Mouse (Mus musculus) neural tube, embryonic 15.5 days (tissue): ENCODE measurements around the gene Rbfox3. TPM values are rescaled to one million over a fixed set of nuclear protein-coding genes. Genes with fewer than 3 reads are reported as not detected.

ENCODE experiments used
- ATAC-seq: fragments of 200-750 bp; cut with Nextera tagmentation; 2 replicates; pipeline ENCODE4 v1.8.0; 2017; ENCODE audit warnings: mild to moderate bottlenecking, moderate TSS enrichment, moderate library complexity; ENCODE audit not compliant: low FRiP score
- H3K27ac ChIP-seq: fragments of 300-500 bp; sonication (generic); replicated peaks from 2 replicates; pipeline ENCODE4 v1.5.1; 2015; ENCODE audit warnings: mild to moderate bottlenecking, inconsistent platforms
- H3K27me3 ChIP-seq: fragments of 300-500 bp; sonication (generic); replicated peaks from 2 replicates; pipeline ENCODE4 v1.6.1; 2015; ENCODE audit warnings: inconsistent platforms
- H3K36me3 ChIP-seq: fragments of 300-500 bp; sonication (generic); 2 replicates; pipeline ENCODE4 v1.6.1; 2015; ENCODE audit warnings: inconsistent platforms
- H3K4me1 ChIP-seq: fragments of 300-500 bp; sonication (generic); 2 replicates; pipeline ENCODE4 v1.6.1; 2015; ENCODE audit warnings: inconsistent platforms
- H3K4me2 ChIP-seq: fragments of 300-500 bp; sonication (generic); 2 replicates; pipeline ENCODE4 v1.6.1; 2015; ENCODE audit warnings: inconsistent platforms, mild to moderate bottlenecking, moderate library complexity
- H3K4me3 ChIP-seq: fragments of 300-500 bp; sonication (generic); replicated peaks from 2 replicates; pipeline ENCODE4 v1.5.1; 2015; ENCODE audit warnings: mild to moderate bottlenecking, inconsistent platforms
- H3K9ac ChIP-seq: fragments of 300-500 bp; sonication (generic); replicated peaks from 2 replicates; pipeline ENCODE4 v1.6.1; 2015; ENCODE audit warnings: mild to moderate bottlenecking, inconsistent platforms
- H3K9me3 ChIP-seq: fragments of 300-500 bp; sonication (generic); replicated peaks from 2 replicates; pipeline ENCODE4 v1.6.1; 2016; ENCODE audit warnings: inconsistent platforms
- WGBS: fragments of 180-500 bp; shearing (Covaris S2); methylation state at CpG from one replicate; pipeline ENCODE4 v1.1.7; 2015; ENCODE audit warnings: mixed read lengths; 5-methylcytosine and 5-hydroxymethylcytosine counted together
- polyA plus RNA-seq: library from polyadenylated mRNA; unstranded; fragments of >200 nt; fragmentation: Nextera tagmentation; extraction: Ambion mirVana; gene quantifications from 2 replicates; pipeline ENCODE4 v1.2.1, GENCODE M21; 2015

Rbfox3 gene
- polyA plus RNA-seq, 1 experiment from 2014 or later: 99.8 TPM

DNA sequence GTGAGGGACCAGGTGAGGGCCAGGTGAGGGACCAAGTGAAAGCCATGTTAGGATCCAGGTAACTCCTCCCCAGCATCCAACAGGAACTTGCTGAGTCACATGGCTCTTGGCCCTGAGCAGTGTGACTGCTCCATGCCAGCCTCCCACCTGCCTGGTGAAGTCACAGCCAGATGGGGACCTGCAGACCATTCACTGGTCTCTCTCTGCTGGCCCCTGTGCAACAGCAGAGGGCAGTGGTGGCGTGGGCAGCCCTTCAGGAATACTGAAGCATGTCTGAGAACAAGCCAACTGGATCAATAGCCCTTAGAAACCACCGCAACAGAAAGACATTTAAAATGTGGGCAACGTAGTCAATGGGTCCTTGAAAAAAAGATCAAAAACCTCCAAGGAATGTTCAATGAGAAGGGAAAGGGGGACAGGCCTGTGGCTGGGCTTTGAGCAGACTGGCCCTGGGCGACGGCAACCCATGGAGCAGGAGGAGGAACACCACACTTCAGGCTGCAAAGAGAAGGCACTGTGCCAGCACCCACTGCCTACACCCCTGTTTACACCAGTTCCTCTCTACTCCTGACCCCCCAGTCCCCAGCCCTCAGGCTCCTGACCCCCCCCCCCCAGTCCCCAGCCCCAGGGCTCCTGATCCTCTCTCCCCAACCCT lies 36.0 kb downstream of the Rbfox3 start:
- peak; percentile 64; the same call in 1 of the 2 replicates for ATAC-seq
- no peak overlapping the region for H3K4me2 ChIP-seq

DNA sequence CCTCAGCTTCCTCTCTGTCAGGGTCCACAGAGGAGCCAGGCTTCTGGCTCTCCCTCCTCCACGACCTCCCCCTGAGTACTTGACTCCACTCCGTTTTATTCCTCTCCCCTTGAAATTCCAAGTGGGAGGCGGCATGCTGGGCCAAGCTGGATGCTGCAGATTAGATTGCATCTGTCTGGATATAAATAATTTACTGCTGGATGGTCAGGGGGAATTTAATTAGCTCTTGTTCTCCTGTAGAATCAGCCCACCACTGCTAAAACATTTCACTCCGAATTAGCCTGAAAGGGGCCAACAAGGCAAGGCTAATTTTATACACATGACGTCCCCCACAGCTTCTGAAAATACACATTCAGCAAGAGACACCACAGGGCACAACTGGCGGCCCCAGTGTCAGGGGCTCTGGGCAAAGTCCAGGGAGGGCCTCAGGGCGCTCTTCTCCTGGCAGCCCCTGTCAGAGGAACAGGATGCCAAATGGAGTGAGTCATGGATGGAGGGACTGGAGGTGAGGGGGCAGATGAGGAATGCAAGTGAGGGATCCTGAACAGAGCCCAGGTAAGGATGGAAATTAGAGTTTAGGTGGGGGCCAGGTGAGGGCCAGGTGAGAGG lies 36.8 kb downstream of the Rbfox3 start:
- H3K4me1 ChIP-seq: peaks cover 33% of the 10 kb centered on the region
- no peak overlapping the region for H3K9ac ChIP-seq
- H3K36me3 ChIP-seq: no peaks in the 10 kb centered on the region
- H3K9me3 ChIP-seq: no peaks in the 10 kb centered on the region
- H3K4me2 ChIP-seq: no peak overlapping the region
- peak overlapping the region; percentile 81 for H3K27ac ChIP-seq
- no peaks in the 10 kb centered on the region for H3K27me3 ChIP-seq
- WGBS: 14% methylated on average over 7 of the region's 7 CpGs
- no peak overlapping the region for H3K4me3 ChIP-seq
- ATAC-seq: peak; percentile 42; the same call in 1 of the 2 replicates

More for the DNA sequence above, 36.0 kb downstream of the Rbfox3 start:
- Histone ChIP-seq H3K4me3 (no peak overlapping the region), H3K36me3 (no peaks in the 10 kb centered on the region), H3K9me3 (no peaks in the 10 kb centered on the region), H3K4me1 (peaks cover 33% of the 10 kb centered on the region), H3K27me3 (no peaks in the 10 kb centered on the region), H3K9ac (no peak overlapping the region), H3K27ac (peak overlapping the region; percentile 81)
- 36% methylated on average over 5 of the region's 5 CpGs for WGBS

DNA sequence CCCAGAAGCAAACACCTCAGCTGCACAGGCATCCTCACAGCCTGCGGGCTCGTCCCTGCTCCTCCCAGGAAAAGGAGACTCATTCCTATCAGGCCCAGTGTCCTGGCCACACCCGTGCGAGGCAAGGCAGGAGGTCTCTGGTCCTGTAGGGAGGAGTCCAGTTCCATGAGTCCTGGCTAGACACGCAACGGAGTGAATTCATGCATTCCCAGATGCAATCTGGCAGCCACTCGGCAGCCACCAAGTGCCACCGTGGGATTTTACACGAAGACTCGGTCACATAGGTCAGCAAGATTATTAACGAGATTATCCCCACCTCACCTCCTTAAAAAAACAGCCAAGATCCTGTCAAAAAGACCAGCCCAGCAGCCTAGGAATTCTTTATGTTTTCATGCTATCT lies 37.4 kb downstream of the Rbfox3 start:
- Histone ChIP-seq H3K4me3 (no peak overlapping the region), H3K9me3 (no peaks in the 10 kb centered on the region), H3K4me2 (no peak overlapping the region), H3K4me1 (peaks cover 33% of the 10 kb centered on the region), H3K27ac (peak overlapping the region; percentile 81), H3K9ac (no peak overlapping the region), H3K27me3 (no peaks in the 10 kb centered on the region), H3K36me3 (no peaks in the 10 kb centered on the region)
- ATAC-seq: no peak
- 43% methylated on average over 11 of the region's 11 CpGs for WGBS

- H3K4me2 ChIP-seq: no peak overlapping the region
- no peaks in the 10 kb centered on the region for H3K36me3 ChIP-seq
- H3K27me3 ChIP-seq: no peaks in the 10 kb centered on the region
- ATAC-seq: no peak
- no peaks in the 10 kb centered on the region for H3K9me3 ChIP-seq
- H3K4me1 ChIP-seq: peaks cover 31% of the 10 kb centered on the region
- no peak overlapping the region for H3K9ac ChIP-seq
- H3K4me3 ChIP-seq: no peak overlapping the region
- H3K27ac ChIP-seq: no peak overlapping the region
- 69% methylated on average over 10 of the region's 10 CpGs for WGBS
These were observed 39.9 kb downstream of the Rbfox3 start for GRCm38 (mm10) chr11:118871527-118871926.

DNA sequence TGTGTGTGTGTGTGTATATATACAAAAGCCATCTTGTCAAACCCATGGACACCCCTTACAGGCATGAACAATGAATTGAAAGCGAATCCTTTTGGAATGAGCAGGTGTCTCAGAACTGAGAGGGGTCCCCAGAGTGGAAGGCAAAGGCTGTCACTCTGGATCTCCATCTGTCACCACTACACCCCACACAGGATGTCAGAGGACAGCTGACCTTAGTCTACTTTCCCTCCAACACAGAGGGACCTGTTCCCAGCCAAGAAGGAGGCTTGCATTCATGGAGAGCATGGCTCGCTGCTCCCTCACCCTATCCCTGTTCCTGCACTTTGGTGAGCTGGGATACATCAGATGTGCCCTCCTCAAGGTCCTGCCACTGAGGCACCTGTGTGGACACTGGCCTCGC lies 48.0 kb downstream of the Rbfox3 start:
- Histone ChIP-seq H3K4me2 (no peak overlapping the region), H3K9ac (no peak overlapping the region), H3K27me3 (no peaks in the 10 kb centered on the region), H3K4me1 (peaks cover 32% of the 10 kb centered on the region), H3K4me3 (no peak overlapping the region), H3K9me3 (no peaks in the 10 kb centered on the region), H3K36me3 (no peaks in the 10 kb centered on the region), H3K27ac (no peak overlapping the region)
- WGBS: 74% methylated on average over 3 of the region's 3 CpGs
- no peak for ATAC-seq

DNA sequence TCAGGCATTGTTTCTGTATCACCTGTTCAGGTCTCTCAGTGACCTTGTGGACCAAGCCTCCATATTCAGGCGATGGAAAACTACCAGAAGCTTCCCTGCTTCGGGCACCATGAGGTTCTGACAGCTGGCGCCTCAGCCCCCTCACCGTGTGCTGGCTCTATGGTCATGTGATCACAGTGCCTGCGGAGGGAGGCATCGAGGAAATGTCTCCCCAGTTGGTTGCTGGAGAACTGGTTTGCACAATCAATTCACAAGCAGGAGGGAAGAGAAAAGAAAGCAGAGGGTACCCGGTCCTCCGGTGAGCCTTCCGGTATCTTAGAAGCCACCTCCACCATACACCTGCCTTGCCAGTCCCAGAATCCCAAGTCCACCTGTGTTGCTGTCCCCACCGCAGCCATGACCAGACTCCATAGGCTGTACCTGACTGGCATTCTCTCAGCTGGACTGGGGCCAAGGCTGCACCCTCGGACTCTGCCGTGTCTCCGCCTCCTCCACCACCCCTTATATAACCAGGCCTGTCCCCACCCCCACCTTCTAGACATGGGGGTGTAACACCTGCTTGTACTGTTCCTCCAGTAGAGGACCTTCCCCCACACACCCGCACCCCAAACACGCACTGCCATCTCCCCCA lies 49.5 kb downstream of the Rbfox3 start:
- H3K4me2 ChIP-seq: no peak overlapping the region
- H3K36me3 ChIP-seq: no peaks in the 10 kb centered on the region
- H3K27ac ChIP-seq: no peak overlapping the region
- no peak overlapping the region for H3K4me3 ChIP-seq
- H3K9me3 ChIP-seq: no peaks in the 10 kb centered on the region
- WGBS: 74% methylated on average over 15 of the region's 15 CpGs
- no peaks in the 10 kb centered on the region for H3K27me3 ChIP-seq
- H3K9ac ChIP-seq: no peak overlapping the region
- no peak for ATAC-seq
- H3K4me1 ChIP-seq: peaks cover 41% of the 10 kb centered on the region

GRCm38 (mm10) chr11:118861246-118861645 lies 50.2 kb downstream of the Rbfox3 start:
- no peak overlapping the region for H3K9ac ChIP-seq
- no peaks in the 10 kb centered on the region for H3K9me3 ChIP-seq
- peaks cover 44% of the 10 kb centered on the region for H3K4me1 ChIP-seq
- H3K36me3 ChIP-seq: no peaks in the 10 kb centered on the region
- H3K4me3 ChIP-seq: no peak overlapping the region
- ATAC-seq: no peak
- WGBS: 73% methylated on average over 6 of the region's 6 CpGs
- no peak overlapping the region for H3K4me2 ChIP-seq
- H3K27me3 ChIP-seq: no peaks in the 10 kb centered on the region
- no peak overlapping the region for H3K27ac ChIP-seq

- WGBS: 82% methylated on average over 8 of the region's 8 CpGs
- Histone ChIP-seq H3K4me1 (peaks cover 44% of the 10 kb centered on the region), H3K27me3 (no peaks in the 10 kb centered on the region), H3K9ac (no peak overlapping the region), H3K27ac (no peak overlapping the region), H3K4me2 (no peak overlapping the region), H3K36me3 (no peaks in the 10 kb centered on the region), H3K9me3 (no peaks in the 10 kb centered on the region), H3K4me3 (no peak overlapping the region)
- no peak for ATAC-seq
These were observed 50.6 kb downstream of the Rbfox3 start for GRCm38 (mm10) chr11:118860812-118861211.

DNA sequence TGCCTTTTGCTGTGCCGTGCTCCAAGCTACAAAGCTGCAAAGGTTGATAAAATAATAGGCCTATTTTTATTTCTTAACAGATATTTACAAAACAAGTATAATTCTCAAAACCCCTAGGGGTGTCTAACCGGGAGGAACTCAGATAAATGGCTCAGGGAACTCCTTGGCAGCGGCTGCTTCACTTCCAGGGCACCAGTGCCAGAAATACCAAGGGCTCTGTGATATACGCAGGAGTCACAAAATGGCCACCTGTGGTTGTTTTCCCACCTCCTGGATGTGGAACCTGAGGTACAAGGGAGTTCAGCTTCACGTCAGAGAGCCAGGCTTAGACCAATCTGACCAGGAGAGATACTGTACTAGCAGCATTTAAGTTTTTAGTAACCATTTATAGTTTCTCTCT lies 51.6 kb downstream of the Rbfox3 start:
- no peak for ATAC-seq
- Histone ChIP-seq H3K4me3 (no peak overlapping the region), H3K9ac (no peak overlapping the region), H3K9me3 (no peaks in the 10 kb centered on the region), H3K36me3 (no peaks in the 10 kb centered on the region), H3K4me1 (peaks cover 43% of the 10 kb centered on the region), H3K4me2 (no peak overlapping the region), H3K27me3 (no peaks in the 10 kb centered on the region), H3K27ac (no peak overlapping the region)
- WGBS: 58% methylated on average over 5 of the region's 5 CpGs

GRCm38 (mm10) chr11:118858305-118858704 lies 53.1 kb downstream of the Rbfox3 start:
- WGBS: 55% methylated on average over 11 of the region's 11 CpGs
- ATAC-seq: no peak
- Histone ChIP-seq H3K9me3 (no peaks in the 10 kb centered on the region), H3K4me1 (peaks cover 42% of the 10 kb centered on the region), H3K27ac (peak overlapping the region; percentile 71), H3K4me3 (no peak overlapping the region), H3K4me2 (no peak overlapping the region), H3K27me3 (no peaks in the 10 kb centered on the region), H3K9ac (no peak overlapping the region), H3K36me3 (no peaks in the 10 kb centered on the region)

GRCm38 (mm10) chr11:118851391-118851790 lies 60.0 kb downstream of the Rbfox3 start:
- H3K9me3 ChIP-seq: no peaks in the 10 kb centered on the region
- no peak for ATAC-seq
- WGBS: 70% methylated on average over 6 of the region's 6 CpGs

GRCm38 (mm10) chr11:118847986-118848385 lies 63.4 kb downstream of the Rbfox3 start:
- H3K36me3 ChIP-seq: no peaks in the 10 kb centered on the region
- H3K9ac ChIP-seq: no peak overlapping the region; the same call in 1 of the 2 replicates
- 58% methylated on average over 7 of the region's 7 CpGs for WGBS
- no peak overlapping the region for H3K4me2 ChIP-seq
- H3K9me3 ChIP-seq: no peaks in the 10 kb centered on the region
- ATAC-seq: no peak
- H3K4me1 ChIP-seq: peaks cover 33% of the 10 kb centered on the region
- H3K27me3 ChIP-seq: no peaks in the 10 kb centered on the region
- no peak overlapping the region for H3K4me3 ChIP-seq
- peak overlapping the region; percentile 41; the same call in 1 of the 2 replicates for H3K27ac ChIP-seq

More at GRCm38 (mm10) chr11:118851391-118851790, 60.0 kb downstream of the Rbfox3 start:
- H3K4me2 ChIP-seq: no peak overlapping the region
- H3K36me3 ChIP-seq: no peaks in the 10 kb centered on the region
- H3K4me1 ChIP-seq: peaks cover 36% of the 10 kb centered on the region
- no peak overlapping the region for H3K9ac ChIP-seq
- no peak overlapping the region for H3K27ac ChIP-seq
- H3K4me3 ChIP-seq: no peak overlapping the region
- no peaks in the 10 kb centered on the region for H3K27me3 ChIP-seq
